Mouse (Mus musculus): ENCODE data around the gene Pacsin1. TPM values are rescaled to one million over a fixed set of nuclear protein-coding genes. Genes with fewer than 3 reads are reported as not detected.
"Not testable (repeated sequence)": the region's sequence is repeated elsewhere in the genome, so short reads cannot be mapped to it uniquely, and the experiment has no call there.

Pacsin1 gene
- polyA plus RNA-seq, 1 experiment from 2014 or later, result 0.54 TPM

DNA sequence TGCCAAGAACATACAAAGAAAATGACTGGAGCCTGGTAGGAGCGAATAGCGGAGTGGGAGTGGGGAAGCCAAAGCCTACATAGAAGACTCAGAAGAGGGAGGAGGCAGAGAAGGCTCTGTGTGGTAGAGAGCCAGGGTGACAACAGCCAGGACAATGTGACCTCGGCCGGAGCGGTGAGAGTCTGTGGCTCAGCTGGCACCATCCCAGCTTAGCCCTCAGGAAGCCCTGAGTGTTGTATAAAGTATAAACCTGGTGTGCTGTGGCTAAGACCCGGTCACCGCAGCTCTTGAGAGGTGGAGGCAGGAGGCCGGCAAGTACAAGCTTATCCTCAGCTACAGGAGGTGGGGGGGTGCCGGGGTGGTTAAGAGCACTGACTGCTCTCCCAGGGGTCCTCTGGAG, 18.0 kb upstream of the Pacsin1 start:
- ATAC-seq (replicated peaks; ENCODE audit: insufficient number of reproducible peaks, insufficient read depth, low FRiP score, low read depth), result 0 out of 2 replicates have a peak, but pooled peaks have one; percentile 14
- H3K9me3 ChIP-seq (replicated peaks), result no peaks in the 10 kb centered on the region
- H3K4me1 ChIP-seq (replicated peaks), result peaks cover 42% of the 10 kb centered on the region
- H3K9ac ChIP-seq, result no peak overlapping the region
- H3K4me2 ChIP-seq, result no peak overlapping the region
- 40% methylated on average over 9 of the region's 9 CpGs for WGBS
- no peaks in the 10 kb centered on the region for H3K27me3 ChIP-seq
- peaks cover 8% of the 10 kb centered on the region; the same call in 1 of the 2 replicates for H3K36me3 ChIP-seq
- H3K4me3 ChIP-seq, result no peak overlapping the region
- peak overlapping the region; percentile 45; the same call in 1 of the 2 replicates for H3K27ac ChIP-seq

DNA sequence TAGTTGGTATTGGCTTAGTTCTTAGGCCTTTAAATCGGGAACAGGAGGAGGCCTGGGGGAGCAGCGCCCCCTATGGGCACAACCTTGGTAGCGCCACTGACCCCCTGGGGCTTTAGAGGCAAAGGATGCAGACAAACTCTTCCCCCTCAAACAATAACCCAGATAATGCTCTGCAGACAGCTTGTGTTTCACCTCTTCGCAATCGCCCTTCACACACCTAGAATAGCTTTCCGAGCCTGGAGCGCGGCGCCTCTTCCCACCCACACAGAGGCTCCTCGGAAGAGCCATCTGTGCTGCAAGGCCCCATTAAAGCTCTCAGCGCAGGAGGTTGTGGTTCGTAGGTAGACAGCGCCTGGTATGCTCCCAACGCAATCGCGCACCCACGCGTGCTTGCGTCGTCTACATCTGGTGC, 16.4 kb upstream of the Pacsin1 start:
- H3K36me3 ChIP-seq, result no peaks in the 10 kb centered on the region
- H3K4me3 ChIP-seq, result no peak overlapping the region
- H3K4me1 ChIP-seq (replicated peaks), result peaks cover 36% of the 10 kb centered on the region
- no peaks in the 10 kb centered on the region for H3K9me3 ChIP-seq (replicated peaks)
- H3K9ac ChIP-seq, result no peak overlapping the region
- no peak overlapping the region for H3K4me2 ChIP-seq
- 71% methylated on average over 20 of the region's 20 CpGs for WGBS
- no peak overlapping the region for H3K27ac ChIP-seq
- ATAC-seq (replicated peaks; ENCODE audit: insufficient number of reproducible peaks, insufficient read depth, low FRiP score, low read depth), result no peak
- no peaks in the 10 kb centered on the region for H3K27me3 ChIP-seq

DNA sequence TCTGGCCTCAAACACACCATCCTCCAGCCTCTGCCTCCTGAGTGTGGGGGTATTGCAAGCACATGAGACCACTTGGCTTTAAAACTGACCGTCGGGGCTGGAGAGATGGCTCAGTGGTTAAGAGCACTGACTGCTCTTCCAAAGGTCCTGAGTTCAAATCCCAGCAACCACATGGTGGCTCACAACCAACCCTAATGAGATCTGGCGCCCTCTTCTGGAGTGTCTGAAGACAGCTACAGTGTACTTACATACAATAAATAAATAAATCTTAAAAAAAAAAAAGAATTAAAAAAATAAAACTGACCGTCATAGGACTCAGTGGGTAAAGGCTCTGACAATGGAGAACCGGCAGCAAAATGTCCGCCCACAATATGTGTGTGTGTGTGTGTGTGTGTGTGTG, 15.5 kb upstream of the Pacsin1 start:
- not testable (repeated sequence) for H3K9ac ChIP-seq, H3K27me3 ChIP-seq
- 86% methylated on average over 6 of the region's 6 CpGs for WGBS

DNA sequence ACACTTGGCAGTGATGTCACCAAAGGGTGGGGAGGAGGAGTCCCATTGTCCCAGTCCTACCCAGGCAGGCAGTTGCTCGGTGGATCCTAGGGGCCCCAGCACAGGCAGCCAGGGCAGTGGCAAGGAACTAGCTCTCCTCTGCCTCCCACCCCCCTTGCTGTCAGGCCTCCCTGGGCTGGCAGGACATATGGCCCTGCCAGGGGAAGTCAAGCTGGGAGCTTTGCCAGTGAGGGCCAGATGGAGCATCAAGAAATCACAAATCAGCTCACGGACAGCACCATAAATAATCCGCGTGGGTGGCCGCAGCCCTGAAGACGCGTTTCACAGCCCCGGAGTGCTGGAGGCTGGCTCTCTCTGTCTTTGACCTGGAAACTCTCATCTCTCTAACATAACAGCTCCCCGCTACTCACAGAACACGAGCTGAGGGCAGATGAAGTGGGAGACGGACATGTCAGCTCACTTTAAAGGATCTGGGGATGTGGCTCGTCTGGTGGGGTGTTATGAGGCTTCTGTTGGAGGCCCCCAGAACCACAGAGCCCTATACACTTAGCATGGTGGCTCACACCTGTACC, 12.7 kb upstream of the Pacsin1 start:
- peak; percentile 32; the same call in 1 of the 2 replicates for ATAC-seq (replicated peaks; ENCODE audit: insufficient number of reproducible peaks, insufficient read depth, low FRiP score, low read depth)
- H3K27ac ChIP-seq, result no peak overlapping the region

More for the DNA sequence above, 15.5 kb upstream of the Pacsin1 start:
- not testable (repeated sequence) for H3K4me3 ChIP-seq; H3K27ac ChIP-seq; H3K4me2 ChIP-seq; H3K36me3 ChIP-seq; H3K9me3 ChIP-seq (replicated peaks); ATAC-seq (replicated peaks; ENCODE audit: insufficient number of reproducible peaks, insufficient read depth, low FRiP score, low read depth)
- peaks cover 33% of the 10 kb centered on the region for H3K4me1 ChIP-seq (replicated peaks)

DNA sequence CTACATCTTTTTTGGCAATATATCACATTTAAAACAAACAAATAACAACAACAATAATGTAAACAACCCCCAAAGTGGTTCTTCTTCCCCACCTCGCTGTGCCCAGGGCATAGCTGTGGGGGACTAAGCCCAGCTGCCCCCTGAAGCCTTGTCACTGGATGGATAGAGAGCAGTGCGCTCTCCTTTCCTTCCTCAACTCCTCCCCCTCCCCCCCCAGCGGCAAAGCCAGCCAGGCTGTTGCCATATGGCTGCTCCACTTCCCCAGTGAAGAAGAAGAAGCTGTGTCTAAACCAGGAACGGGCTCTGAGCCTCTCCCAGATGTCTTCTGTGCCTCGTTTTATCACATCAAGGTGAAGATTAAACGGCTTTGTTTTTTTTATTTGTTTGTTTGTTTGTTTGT, 12.2 kb upstream of the Pacsin1 start:
- H3K9ac ChIP-seq, result no peak overlapping the region
- H3K36me3 ChIP-seq, result no peaks in the 10 kb centered on the region
- no peak for ATAC-seq (replicated peaks; ENCODE audit: insufficient number of reproducible peaks, insufficient read depth, low FRiP score, low read depth)
- H3K4me1 ChIP-seq (replicated peaks), result peaks cover 14% of the 10 kb centered on the region
- H3K4me2 ChIP-seq, result no peak overlapping the region
- 35% methylated on average over 5 of the region's 6 CpGs for WGBS
- no peak overlapping the region for H3K27ac ChIP-seq
- H3K4me3 ChIP-seq, result no peak overlapping the region
- no peaks in the 10 kb centered on the region for H3K9me3 ChIP-seq (replicated peaks)
- H3K27me3 ChIP-seq, result no peaks in the 10 kb centered on the region

More for the DNA sequence above, 12.7 kb upstream of the Pacsin1 start:
- 13% methylated on average over 12 of the region's 12 CpGs for WGBS
- Histone ChIP-seq H3K9me3 (replicated peaks) (no peaks in the 10 kb centered on the region), H3K4me2 (peak overlapping the region; percentile 37), H3K36me3 (no peaks in the 10 kb centered on the region), H3K27me3 (no peaks in the 10 kb centered on the region), H3K4me3 (no peak overlapping the region), H3K4me1 (replicated peaks) (peaks cover 14% of the 10 kb centered on the region), H3K9ac (peak overlapping the region; percentile 2; the same call in 1 of the 2 replicates)

DNA sequence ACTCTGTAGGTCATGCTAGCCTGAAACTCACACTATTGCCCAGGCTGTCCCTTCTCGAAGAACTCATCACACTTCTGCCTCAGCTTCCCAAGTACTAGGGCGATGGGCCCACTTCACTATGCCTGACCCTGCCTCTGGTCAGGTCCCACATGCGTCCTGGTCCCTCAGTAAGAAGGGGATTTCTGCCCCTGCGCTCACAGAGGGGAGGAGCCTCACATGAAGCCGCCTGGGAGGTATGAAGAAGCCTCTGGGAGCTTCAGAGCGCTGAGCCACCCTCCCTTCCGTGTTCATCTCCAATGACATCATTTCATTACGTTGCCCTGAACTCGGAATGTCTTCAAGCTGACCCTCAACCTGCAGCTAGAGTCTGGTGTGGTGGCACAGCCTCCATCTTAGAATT, 11.6 kb upstream of the Pacsin1 start:
- H3K4me3 ChIP-seq, result no peak overlapping the region
- no peak overlapping the region for H3K27ac ChIP-seq
- no peak overlapping the region for H3K9ac ChIP-seq
- no peaks in the 10 kb centered on the region for H3K36me3 ChIP-seq
- no peak for ATAC-seq (replicated peaks; ENCODE audit: insufficient number of reproducible peaks, insufficient read depth, low FRiP score, low read depth)
- H3K27me3 ChIP-seq, result no peaks in the 10 kb centered on the region
- no peak overlapping the region for H3K4me2 ChIP-seq
- H3K4me1 ChIP-seq (replicated peaks), result peaks cover 14% of the 10 kb centered on the region
- WGBS, result 78% methylated on average over 9 of the region's 9 CpGs
- no peaks in the 10 kb centered on the region for H3K9me3 ChIP-seq (replicated peaks)

DNA sequence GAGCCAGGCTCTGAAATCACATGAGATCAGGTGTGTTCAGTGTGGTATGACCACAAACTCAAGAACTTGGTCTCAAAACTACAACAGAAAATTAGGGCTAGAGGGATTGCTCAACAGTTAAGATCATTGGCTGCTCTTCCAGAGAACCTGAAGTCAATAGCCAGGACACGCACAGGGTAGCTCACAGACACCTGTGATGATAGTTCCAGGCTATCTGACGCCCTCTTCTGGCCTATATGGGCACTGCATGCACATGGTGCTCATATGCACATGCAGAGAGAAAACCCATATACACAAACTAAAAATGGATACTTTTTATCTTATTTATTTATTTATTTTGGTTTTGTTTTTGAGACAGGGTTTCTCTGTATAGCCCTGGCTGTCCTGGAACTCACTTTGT, 10.7 kb upstream of the Pacsin1 start:
- ATAC-seq (replicated peaks; ENCODE audit: insufficient number of reproducible peaks, insufficient read depth, low FRiP score, low read depth), result no peak
- no peak overlapping the region for H3K27ac ChIP-seq
- no peak overlapping the region for H3K4me3 ChIP-seq
- no peaks in the 10 kb centered on the region for H3K9me3 ChIP-seq (replicated peaks)
- H3K36me3 ChIP-seq, result no peaks in the 10 kb centered on the region
- H3K4me1 ChIP-seq (replicated peaks), result peaks cover 10% of the 10 kb centered on the region
- H3K4me2 ChIP-seq, result no peak overlapping the region
- WGBS, result 47% methylated on average over 2 of the region's 2 CpGs
- H3K9ac ChIP-seq, result no peak overlapping the region
- H3K27me3 ChIP-seq, result no peaks in the 10 kb centered on the region

DNA sequence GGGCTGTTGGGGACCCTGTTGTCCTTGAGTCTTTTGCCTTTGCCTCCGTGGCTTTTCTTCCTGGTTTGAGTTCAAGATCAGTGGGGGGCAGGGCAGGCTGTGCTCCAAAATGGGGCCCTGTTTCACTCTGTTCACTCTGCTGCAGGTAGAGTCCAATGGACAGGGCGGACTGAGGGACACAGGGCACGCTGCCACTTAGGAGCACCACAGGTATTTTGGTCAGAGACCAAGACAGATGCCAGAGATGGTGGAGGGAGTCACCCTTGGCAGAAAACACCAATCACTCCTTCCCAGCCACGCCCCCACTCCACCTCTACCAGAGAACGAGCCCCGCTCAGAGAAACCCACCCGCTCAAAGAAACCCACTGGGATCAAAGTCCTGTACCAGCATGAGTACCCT, 9.5 kb upstream of the Pacsin1 start:
- no peak overlapping the region for H3K27ac ChIP-seq
- peaks cover 10% of the 10 kb centered on the region for H3K4me1 ChIP-seq (replicated peaks)
- H3K4me3 ChIP-seq, result no peak overlapping the region
- no peak for ATAC-seq (replicated peaks; ENCODE audit: insufficient number of reproducible peaks, insufficient read depth, low FRiP score, low read depth)
- 34% methylated on average over 7 of the region's 7 CpGs for WGBS
- no peak overlapping the region for H3K4me2 ChIP-seq
- H3K9me3 ChIP-seq (replicated peaks), result no peaks in the 10 kb centered on the region
- H3K36me3 ChIP-seq, result no peaks in the 10 kb centered on the region
- H3K27me3 ChIP-seq, result no peaks in the 10 kb centered on the region; the same call in 1 of the 2 replicates
- H3K9ac ChIP-seq, result no peak overlapping the region

DNA sequence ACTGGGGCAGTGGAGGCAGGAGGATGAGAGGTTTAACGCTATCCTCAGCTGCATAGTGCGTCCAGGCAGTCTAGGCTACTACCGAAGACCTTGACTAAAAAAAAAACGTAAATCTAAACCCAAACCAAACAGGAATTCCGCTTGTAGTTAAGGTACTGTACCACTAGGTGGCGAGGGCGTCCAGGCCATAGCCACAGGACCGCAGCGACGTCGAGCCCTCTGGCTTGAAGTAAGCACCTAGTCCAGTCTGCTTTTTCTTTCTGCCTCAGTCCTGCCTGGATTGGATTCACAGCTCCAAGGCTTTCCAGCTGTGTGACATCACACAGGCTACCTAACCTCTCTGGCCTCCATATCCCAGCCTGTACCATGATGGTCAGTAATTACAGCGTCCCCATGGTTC, 5.1 kb upstream of the Pacsin1 start:
- Histone ChIP-seq H3K4me2 (no peak overlapping the region), H3K9me3 (replicated peaks) (no peaks in the 10 kb centered on the region), H3K27me3 (peaks cover 18% of the 10 kb centered on the region), H3K9ac (no peak overlapping the region), H3K36me3 (no peaks in the 10 kb centered on the region), H3K27ac (no peak overlapping the region), H3K4me3 (no peak overlapping the region), H3K4me1 (replicated peaks) (peaks cover 1% of the 10 kb centered on the region)
- 10% methylated on average over 12 of the region's 12 CpGs for WGBS
- ATAC-seq (replicated peaks; ENCODE audit: insufficient number of reproducible peaks, insufficient read depth, low FRiP score, low read depth), result no peak

DNA sequence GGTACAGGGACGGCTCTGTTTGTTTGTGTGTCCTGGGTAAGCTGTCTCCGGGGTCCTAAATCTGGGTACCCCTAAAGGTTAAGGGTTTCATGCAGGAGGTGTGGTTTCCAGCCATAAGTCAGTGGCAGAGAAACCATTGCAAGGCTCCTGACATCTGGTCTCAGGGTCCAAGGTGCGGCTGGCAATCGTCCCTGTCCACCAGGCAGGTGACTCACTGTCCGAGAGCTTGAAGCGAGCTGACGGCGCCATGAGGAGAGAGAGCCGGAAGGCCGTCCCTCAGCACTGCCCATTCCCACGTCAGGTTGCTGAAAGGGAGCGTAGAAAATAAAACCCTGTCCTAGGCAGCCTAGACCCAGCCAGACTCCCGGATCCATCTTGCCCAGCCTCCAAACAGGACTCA, 4.7 kb upstream of the Pacsin1 start:
- Histone ChIP-seq H3K27ac (no peak overlapping the region), H3K9me3 (replicated peaks) (no peaks in the 10 kb centered on the region), H3K4me1 (replicated peaks) (peaks cover 5% of the 10 kb centered on the region), H3K27me3 (peaks cover 22% of the 10 kb centered on the region), H3K36me3 (no peaks in the 10 kb centered on the region), H3K4me2 (no peak overlapping the region), H3K4me3 (no peak overlapping the region), H3K9ac (no peak overlapping the region)
- no peak for ATAC-seq (replicated peaks; ENCODE audit: insufficient number of reproducible peaks, insufficient read depth, low FRiP score, low read depth)
- WGBS, result 77% methylated on average over 13 of the region's 13 CpGs

DNA sequence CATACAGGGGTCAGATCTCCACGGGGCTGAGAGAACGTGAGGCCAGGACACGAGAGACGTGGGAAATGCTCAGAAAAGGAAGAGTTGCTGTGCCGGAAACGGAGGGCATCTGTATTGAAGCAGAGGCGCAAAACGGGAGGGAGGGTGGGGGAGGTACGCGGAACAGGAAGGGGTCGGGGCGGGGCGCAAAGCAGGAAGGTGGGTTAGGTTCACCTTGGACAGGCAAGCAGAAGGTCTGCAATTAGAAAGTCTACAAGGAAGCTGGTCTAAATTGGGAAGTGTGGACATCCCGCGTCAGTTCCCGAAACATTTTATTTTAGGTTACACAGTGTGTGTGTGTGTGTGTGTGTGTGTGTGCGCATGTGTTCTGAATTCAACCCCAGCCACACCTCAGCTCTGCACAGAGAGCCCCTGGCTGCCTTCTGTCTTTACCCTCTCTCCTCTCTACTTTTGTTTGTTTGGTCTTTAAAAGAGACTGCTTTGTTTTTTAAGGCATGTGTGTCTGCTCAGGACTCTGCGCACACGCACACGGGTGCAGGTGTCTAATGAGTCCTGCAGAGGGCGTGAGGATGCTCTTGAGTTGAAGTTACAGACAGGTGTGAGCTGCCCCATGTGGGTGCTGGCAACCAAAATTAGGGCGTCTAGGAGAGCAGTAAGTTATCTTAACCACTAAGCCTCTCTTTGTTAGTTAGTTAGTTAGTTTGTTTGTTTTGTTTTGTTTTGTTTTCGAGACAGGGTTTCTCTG, 3.1 kb upstream of the Pacsin1 start:
- Histone ChIP-seq H3K27me3 (peaks cover 38% of the 10 kb centered on the region), H3K4me2 (no peak overlapping the region), H3K36me3 (no peaks in the 10 kb centered on the region), H3K4me3 (no peak overlapping the region), H3K4me1 (replicated peaks) (peaks cover 16% of the 10 kb centered on the region), H3K27ac (no peak overlapping the region), H3K9me3 (replicated peaks) (no peaks in the 10 kb centered on the region), H3K9ac (no peak overlapping the region)
- WGBS, result 77% methylated on average over 23 of the region's 23 CpGs
- ATAC-seq (replicated peaks; ENCODE audit: insufficient number of reproducible peaks, insufficient read depth, low FRiP score, low read depth), result no peak

Measured in heart, embryonic 15.5 days (tissue).